Comparison of ENCODE assay signal across 26 mouse cellular contexts in genomic region chr14:73017272-73017671, GRCm38 (mm10). TPM values are rescaled to one million over a fixed set of nuclear protein-coding genes. Genes with fewer than 3 reads are reported as not detected.
A peak's percentile ranks its signal among the peaks of the same experiment; 100 is the strongest.
DNase-seq lines count a peak whose midpoint lies in the region; ATAC-seq and TF ChIP-seq lines count a peak whose summit lies in the region.
"Had no signal": no experiment of that assay in that cellular context is flagged by ENCODE, and none has a peak within 500 bp of the region (broad histone marks: within the 10 kb centered on the region; RNA-seq: fewer than 3 reads in every experiment).

No protein-coding gene starts in this region.

- DNase-seq in kidney, adult 11 months: peak; percentile 31
- no peak for DNase-seq in kidney, postnatal 10 days
- DNase-seq in liver, adult 2 months (ENCODE audit: extremely low read depth, low read depth, low spot score): peak; percentile 82
- DNase-seq in CH12.LX (ENCODE audit: extremely low read depth): peak; percentile 56
- no peak for DNase-seq in retina, postnatal 1 day
- DNase-seq: adrenal gland, postnatal 25 days; cerebellum, adult 11-12 months; cerebellum, adult 9-11 months; embryo, embryonic 11 days; gastrocnemius, postnatal 14 days; heart, postnatal 14 days; lung, postnatal 4 days; right cerebral cortex, postnatal 14 days; thymus, postnatal 25 days had no signal

- H3K9ac ChIP-seq in liver, adult 2 months (ENCODE audit: low read depth, low read length): no peak overlapping the region
- no peak overlapping the region for H3K9ac ChIP-seq in liver, embryonic 12.5 days
- no peak overlapping the region for H3K9ac ChIP-seq in CH12.LX (ENCODE audit: insufficient read depth, low read depth)
- H3K9ac ChIP-seq: embryonic facial prominence, embryonic 12.5 days; limb, embryonic 13.5 days; midbrain, embryonic 13.5 days; neural tube, embryonic 13.5 days had no signal

- dilution Hi-C loops in CH12.LX (cut with MboI; ENCODE audit: extremely low pct_ligation_motif_present, extremely low pct_unique_long_range_greater_than_20kb, low sequenced_read_pairs): no loop called here

- WGBS in liver, adult 2 months: 24% methylated on average over 3 of the region's 3 CpGs
- 75% methylated on average over 3 of the region's 3 CpGs for WGBS in liver, embryonic 12.5 days (ENCODE audit: insufficient replicate concordance)

- TF ChIP-seq CTCF in liver, adult 2 months (IDR thresholded peaks at IDR 0.05; ENCODE audit: low read depth, low read length): no peak
- TF ChIP-seq CTCF in CH12.LX (conservative IDR thresholded peaks at IDR 0.05 in 1 of 2, IDR thresholded peaks at IDR 0.05 in 1 of 2; ENCODE audit: low read depth in 2 of 2, low read length in 2 of 2): no peak

- ATAC-seq in liver, embryonic 12.5 days: no peak
- ATAC-seq in megakaryocyte, adult 5-6 weeks (ENCODE audit: poor library complexity, severe bottlenecking): peak; percentile 66
- ATAC-seq: forebrain, embryonic 14.5 days; hindbrain, embryonic 16.5 days; midbrain, embryonic 13.5 days had no signal

- H3K27me3 ChIP-seq in liver, adult 2 months (ENCODE audit: control insufficient read depth, insufficient read depth, low read length): no peaks in the 10 kb centered on the region
- H3K27me3 ChIP-seq in liver, embryonic 12.5 days (replicated peaks): no peaks in the 10 kb centered on the region
- no peaks in the 10 kb centered on the region for H3K27me3 ChIP-seq in CH12.LX (replicated peaks)
- H3K27me3 ChIP-seq: embryonic facial prominence, embryonic 12.5 days; limb, embryonic 13.5 days; midbrain, embryonic 13.5 days; neural tube, embryonic 13.5 days had no signal

- H3K4me2 ChIP-seq in liver, embryonic 12.5 days: no peak overlapping the region
- H3K4me2 ChIP-seq in CH12.LX (ENCODE audit: insufficient read depth, low read depth, poor library complexity, severe bottlenecking): no peak overlapping the region
- H3K4me2 ChIP-seq: embryonic facial prominence, embryonic 12.5 days; limb, embryonic 13.5 days; midbrain, embryonic 13.5 days; neural tube, embryonic 13.5 days had no signal

- in situ Hi-C loops in CH12.LX (cut with MboI; ENCODE audit: low pct_ligation_motif_present, low pct_unique_long_range_greater_than_20kb, low sequenced_read_pairs): no loop called here

- H3K9me3 ChIP-seq in liver, embryonic 12.5 days (replicated peaks): no peaks in the 10 kb centered on the region
- H3K9me3 ChIP-seq in CH12.LX (replicated peaks; ENCODE audit: low read length): peaks cover 4% of the 10 kb centered on the region
- H3K9me3 ChIP-seq: embryonic facial prominence, embryonic 12.5 days; hindbrain, embryonic 10.5 days; limb, embryonic 13.5 days; midbrain, embryonic 13.5 days; neural tube, embryonic 13.5 days had no signal

- TF ChIP-seq POLR2A in liver, adult 2 months (IDR thresholded peaks at IDR 0.05; ENCODE audit: extremely low read depth, insufficient read depth, low read length): no peak
- TF ChIP-seq POLR2A in CH12.LX (IDR thresholded peaks at IDR 0.05; ENCODE audit: low read depth, low read length): peak; percentile 19; the same call in 1 of the 2 replicates

- TF ChIP-seq RAD21 in CH12.LX (IDR thresholded peaks at IDR 0.05; ENCODE audit: low read depth, low read length): no peak

- H3K4me1 ChIP-seq in liver, adult 2 months (ENCODE audit: control insufficient read depth, insufficient read depth, low read length): no peaks in the 10 kb centered on the region; the same call in 1 of the 2 replicates
- no peaks in the 10 kb centered on the region for H3K4me1 ChIP-seq in liver, embryonic 12.5 days
- peaks cover 15 to 30% of the 10 kb centered on the region in 2 experiments; a peak in 3 of 4 replicates for H3K4me1 ChIP-seq in CH12.LX (ENCODE audit: control insufficient read depth in 1 of 2, insufficient read depth in 2 of 2)
- H3K4me1 ChIP-seq: embryonic facial prominence, embryonic 12.5 days; hindbrain, embryonic 10.5 days; midbrain, embryonic 13.5 days; neural tube, embryonic 13.5 days had no signal

- no peaks in the 10 kb centered on the region for H3K36me3 ChIP-seq in liver, adult 2 months (ENCODE audit: control insufficient read depth, insufficient read depth, low read length)
- no peaks in the 10 kb centered on the region for H3K36me3 ChIP-seq in liver, embryonic 12.5 days
- H3K36me3 ChIP-seq in CH12.LX (replicated peaks in 1 of 2; ENCODE audit: control insufficient read depth in 1 of 2, insufficient read depth in 1 of 2, low read length in 1 of 2): no peaks in the 10 kb centered on the region
- H3K36me3 ChIP-seq: embryonic facial prominence, embryonic 12.5 days; hindbrain, embryonic 10.5 days; limb, embryonic 13.5 days; midbrain, embryonic 13.5 days; neural tube, embryonic 13.5 days had no signal

- no peaks in the 10 kb centered on the region for H3K79me2 ChIP-seq in liver, adult 2 months (ENCODE audit: control insufficient read depth, insufficient read depth, low read length)
- no peaks in the 10 kb centered on the region for H3K79me2 ChIP-seq in CH12.LX (replicated peaks; ENCODE audit: control insufficient read depth, extremely low read depth, insufficient read depth, poor library complexity, severe bottlenecking)

- peak; percentile 95 for TF ChIP-seq EP300 in CH12.LX (IDR thresholded peaks at IDR 0.05; ENCODE audit: low read length)

- no peak overlapping the region for H3K27ac ChIP-seq in liver, adult 2 months (replicated peaks; ENCODE audit: insufficient read depth, low read depth, low read length)
- no peak overlapping the region for H3K27ac ChIP-seq in liver, embryonic 12.5 days
- H3K27ac ChIP-seq in CH12.LX (ENCODE audit: insufficient read depth, low read depth): peak overlapping the region; percentile 2; the same call in 1 of the 2 replicates
- H3K27ac ChIP-seq: embryonic facial prominence, embryonic 12.5 days; hindbrain, embryonic 10.5 days; layer of hippocampus, adult 2 months; left cerebral cortex, adult 2 months; limb, embryonic 13.5 days; midbrain, embryonic 13.5 days; neural tube, embryonic 13.5 days had no signal

- no peak overlapping the region for H3K4me3 ChIP-seq in liver, adult 2 months (ENCODE audit: insufficient read depth, low read depth, low read length)
- H3K4me3 ChIP-seq in liver, embryonic 12.5 days: no peak overlapping the region
- H3K4me3 ChIP-seq in CH12.LX (replicated peaks in 1 of 3; ENCODE audit: low read depth in 2 of 3, low read length in 2 of 3, poor library complexity in 1 of 3): no peak overlapping the region
- H3K4me3 ChIP-seq: embryonic facial prominence, embryonic 12.5 days; hindbrain, embryonic 10.5 days; layer of hippocampus, adult 2 months; left cerebral cortex, adult 2 months; limb, embryonic 13.5 days; midbrain, embryonic 13.5 days; neural tube, embryonic 13.5 days had no signal

TF ChIP-seq in CH12.LX, 34 proteins besides CTCF, POLR2A, EP300 and RAD21:
- TF ChIP-seq HCFC1 (IDR thresholded peaks at IDR 0.05; ENCODE audit: low read depth, low read length) (no peak), SIN3A (IDR thresholded peaks at IDR 0.05; ENCODE audit: low read length) (no peak), ZMIZ1 (IDR thresholded peaks at IDR 0.05; ENCODE audit: low read depth, low read length) (no peak), RCOR1 (conservative IDR thresholded peaks at IDR 0.05; ENCODE audit: low read depth, low read length) (peak; percentile 71; the same call in 1 of the 2 replicates), MEF2A (IDR thresholded peaks at IDR 0.05; ENCODE audit: borderline replicate concordance, low read depth, low read length) (peak; percentile 80; the same call in 1 of the 2 replicates), KAT2A (IDR thresholded peaks at IDR 0.05; ENCODE audit: insufficient replicate concordance, low read length) (no peak), JUND (conservative IDR thresholded peaks at IDR 0.05; ENCODE audit: low read depth, low read length) (peak; percentile 91), TCF12 (IDR thresholded peaks at IDR 0.05; ENCODE audit: low read depth, low read length) (peak; percentile 74), MAX (IDR thresholded peaks at IDR 0.05; ENCODE audit: low read length) (peak; percentile 24; the same call in 1 of the 2 replicates), IRF4 (IDR thresholded peaks at IDR 0.05; ENCODE audit: low read depth, low read length) (peak; percentile 95), JUN (IDR thresholded peaks at IDR 0.05; ENCODE audit: insufficient read depth, low read depth, low read length) (peak; percentile 95), MXI1 (IDR thresholded peaks at IDR 0.05; ENCODE audit: low read depth, low read length) (no peak), CHD2 (IDR thresholded peaks at IDR 0.05; ENCODE audit: low read length) (no peak), ZC3H11A (IDR thresholded peaks at IDR 0.05; ENCODE audit: low read depth, low read length) (no peak), BHLHE40 (IDR thresholded peaks at IDR 0.05; ENCODE audit: low read depth, low read length) (peak; percentile 71), MYC (IDR thresholded peaks at IDR 0.05; ENCODE audit: low read depth, low read length) (peak; percentile 55), UBTF (IDR thresholded peaks at IDR 0.05; ENCODE audit: low read depth, low read length) (no peak), USF1 (IDR thresholded peaks at IDR 0.05; ENCODE audit: low read depth, low read length) (no peak), ETS1 (conservative IDR thresholded peaks at IDR 0.05; ENCODE audit: low read depth, low read length) (peak; percentile 92), GABPA (IDR thresholded peaks at IDR 0.05; ENCODE audit: insufficient replicate concordance, low read depth, low read length) (no peak), MAFK (IDR thresholded peaks at IDR 0.05; ENCODE audit: insufficient replicate concordance, low read length) (0 out of 2 replicates have a peak, but pooled peaks have one; percentile 35)

RNA-seq across cellular contexts. Expression of gene Cysltr2, which starts 31.6 kb away (rescaled TPM):
- total RNA-seq in liver, adult 2 months (2014; rRNA removed): 1.1 and 1.3 TPM in 2 replicates
- 0.21 and 0.77 TPM in 2 replicates for polyA plus RNA-seq in liver, adult 2 months (2012; rRNA removed)
- 0.29 and 0.30 TPM in 2 replicates for polyA plus RNA-seq in liver, embryonic 12.5 days (2016; fragmentation: Nextera tagmentation; extraction: Ambion mirVana)
- total RNA-seq in CH12.LX (2012; rRNA removed) (1.4 and 2.0 TPM in 2 replicates), CH12.LX (2014; rRNA removed) (0.47 TPM in 1 of 2 replicates, not detected in the other)
- 0.61 and 0.89 TPM in 2 replicates for polyA plus RNA-seq in CH12.LX (2012; ENCODE audit: insufficient read length, low read depth)
- total RNA-seq in megakaryocyte, adult 5-6 weeks (2015): 2.9 TPM in 1 of 2 replicates, not detected in the other
- total RNA-seq in megakaryocyte, adult 5-6 weeks (2017): not detected in 2 replicates
- total RNA-seq: gastrocnemius, postnatal 14 days had no signal
- polyA plus RNA-seq: embryonic facial prominence, embryonic 12.5 days; heart, embryonic 14.5 days; hindbrain, embryonic 10.5 days; limb, embryonic 13.5 days; midbrain, embryonic 13.5 days had no signal

Comparison
In these comparisons a context has a peak if more than half of its experiments do, and no peak if none do; other contexts are left out.
1. DNase-seq: peak in kidney, adult 11 months (single experiment), liver, adult 2 months (single experiment) and CH12.LX (single experiment); none in kidney, postnatal 10 days (single experiment) and retina, postnatal 1 day (single experiment).